Mouse (Mus musculus): Measurements from ENCODE around the gene Kmt5a. TPM values are rescaled to one million over a fixed set of nuclear protein-coding genes. Genes with fewer than 3 reads are reported as not detected.

Kmt5a gene
- total RNA-seq, 1 experiment: 62.6 TPM

DNA sequence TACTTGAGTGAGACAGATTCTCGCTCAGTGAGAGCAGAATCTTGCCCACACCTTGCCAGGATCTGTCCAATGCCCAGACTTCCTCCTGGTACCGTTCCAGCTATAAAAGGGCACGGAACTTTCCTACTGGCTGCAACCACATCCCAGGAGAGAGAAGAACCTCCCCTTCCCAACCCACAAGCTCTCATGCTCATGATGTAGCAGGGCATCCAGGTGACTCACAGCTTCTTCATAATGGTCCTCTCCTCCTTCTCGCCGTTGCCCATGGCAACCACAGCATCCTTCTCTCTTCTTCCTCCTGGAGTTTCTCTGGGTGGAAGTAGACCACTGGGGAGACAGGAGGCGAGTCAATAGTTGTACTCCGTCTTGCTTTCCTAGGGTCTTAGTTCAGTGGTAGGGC, 28.6 kb downstream of the Kmt5a start:
- Histone ChIP-seq H3K36me3 (ENCODE audit: control insufficient read depth, insufficient read depth, low read length, poor library complexity, severe bottlenecking) (peaks cover 6% of the 10 kb centered on the region; the same call in 1 of the 2 replicates), H3K9me3 (ENCODE audit: control insufficient read depth, insufficient read depth, low read depth, low read length) (no peaks in the 10 kb centered on the region), H3K4me1 (ENCODE audit: control insufficient read depth in 2 of 2, insufficient read depth in 2 of 2, low read length in 2 of 2, poor library complexity in 1 of 2) (no peaks in the 10 kb centered on the region; a peak in 1 of 4 replicates), H3K9ac (ENCODE audit: insufficient read depth, low read depth, low read length, poor library complexity, severe bottlenecking) (no peak overlapping the region), H3K4me3 (ENCODE audit: insufficient read depth in 1 of 2, low read depth in 1 of 2, low read length in 2 of 2, poor library complexity in 1 of 2, severe bottlenecking in 1 of 2) (no peak overlapping the region), H3K27ac (ENCODE audit: insufficient read depth, low read depth, low read length, poor library complexity, severe bottlenecking) (no peak overlapping the region)
- no peak for TF ChIP-seq CHD2 (IDR thresholded peaks at IDR 0.05; ENCODE audit: low read depth, low read length)
- no peak for TF ChIP-seq ZC3H11A (IDR thresholded peaks at IDR 0.05; ENCODE audit: borderline replicate concordance, low read depth, low read length)
- no peak for TF ChIP-seq MAFK (IDR thresholded peaks at IDR 0.05; ENCODE audit: insufficient read depth, low read depth, low read length)
- TF ChIP-seq HCFC1 (IDR thresholded peaks at IDR 0.05; ENCODE audit: borderline replicate concordance, insufficient read depth, low read length): no peak
- TF ChIP-seq ZNF384 (IDR thresholded peaks at IDR 0.05; ENCODE audit: low read depth, low read length): no peak
- DNase-seq (ENCODE audit: low read depth, low spot score): no peak
- in situ Hi-C loops (cut with MboI; ENCODE audit: low sequenced_read_pairs in 2 of 2, unreplicated experiment in 2 of 2): no loop called here

DNA sequence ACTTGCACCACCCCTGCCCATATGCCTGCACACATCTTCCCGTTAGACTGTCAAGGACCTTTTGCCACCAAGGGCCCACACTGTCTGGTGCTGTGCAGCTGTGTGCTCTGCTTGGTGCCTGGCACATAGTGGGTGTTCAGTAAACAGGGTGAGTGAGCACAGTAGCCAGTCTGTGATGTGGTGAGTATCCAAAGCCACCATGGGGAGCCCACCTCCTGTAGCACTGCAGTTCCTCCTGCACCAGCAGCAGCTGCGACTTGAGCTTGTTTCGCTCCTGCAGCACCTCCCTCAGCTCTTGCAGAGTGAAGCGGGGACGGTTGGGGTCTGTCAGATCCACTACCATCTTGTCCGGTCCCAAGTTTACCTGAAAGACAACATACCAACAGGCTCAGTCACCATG, 29.8 kb downstream of the Kmt5a start:
- in situ Hi-C loops (cut with MboI; ENCODE audit: low sequenced_read_pairs in 2 of 2, unreplicated experiment in 2 of 2): no loop called here
- Histone ChIP-seq H3K9me3 (ENCODE audit: control insufficient read depth, insufficient read depth, low read depth, low read length) (no peaks in the 10 kb centered on the region), H3K9ac (ENCODE audit: insufficient read depth, low read depth, low read length, poor library complexity, severe bottlenecking) (no peak overlapping the region), H3K36me3 (ENCODE audit: control insufficient read depth, insufficient read depth, low read length, poor library complexity, severe bottlenecking) (peaks cover 4% of the 10 kb centered on the region; the same call in 1 of the 2 replicates), H3K4me3 (ENCODE audit: insufficient read depth in 1 of 2, low read depth in 1 of 2, low read length in 2 of 2, poor library complexity in 1 of 2, severe bottlenecking in 1 of 2) (no peak overlapping the region), H3K4me1 (ENCODE audit: control insufficient read depth in 2 of 2, insufficient read depth in 2 of 2, low read length in 2 of 2, poor library complexity in 1 of 2) (no peaks in the 10 kb centered on the region), H3K27ac (ENCODE audit: insufficient read depth, low read depth, low read length, poor library complexity, severe bottlenecking) (no peak overlapping the region)
- TF ChIP-seq MAFK (IDR thresholded peaks at IDR 0.05; ENCODE audit: insufficient read depth, low read depth, low read length) (no peak), CHD2 (IDR thresholded peaks at IDR 0.05; ENCODE audit: low read depth, low read length) (no peak), ZC3H11A (IDR thresholded peaks at IDR 0.05; ENCODE audit: borderline replicate concordance, low read depth, low read length) (no peak), HCFC1 (IDR thresholded peaks at IDR 0.05; ENCODE audit: borderline replicate concordance, insufficient read depth, low read length) (no peak), ZNF384 (IDR thresholded peaks at IDR 0.05; ENCODE audit: low read depth, low read length) (no peak)
- no peak for DNase-seq (ENCODE audit: low read depth, low spot score)

DNA sequence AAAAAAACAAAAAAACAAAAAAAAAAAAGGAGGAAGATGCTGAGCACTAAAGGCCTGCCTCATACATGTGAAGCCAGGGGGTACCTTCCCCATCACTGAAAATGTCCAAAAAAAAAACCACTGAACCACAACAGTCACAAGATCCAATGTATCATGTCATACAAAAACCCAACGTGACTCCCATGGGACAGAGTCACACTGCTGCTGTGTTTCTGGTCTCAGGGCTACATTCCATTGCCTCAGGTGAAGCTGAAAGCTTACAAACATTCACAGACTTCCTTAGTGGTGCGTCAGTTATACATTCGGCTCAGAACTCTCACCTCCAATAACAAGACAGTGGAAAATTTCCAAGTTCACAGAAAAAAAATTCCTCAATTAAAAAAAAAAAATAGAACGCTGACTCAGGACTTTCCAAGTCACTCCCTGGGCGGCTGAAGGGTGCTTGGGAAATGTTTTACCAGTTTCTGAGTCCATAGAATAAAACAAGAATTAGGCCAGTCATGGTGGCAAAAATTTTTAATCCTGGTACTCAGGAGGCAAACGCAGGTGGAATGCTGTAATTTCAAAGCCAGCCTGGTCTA, 31.0 kb downstream of the Kmt5a start:
- H3K4me3 ChIP-seq (ENCODE audit: insufficient read depth in 1 of 2, low read depth in 1 of 2, low read length in 2 of 2, poor library complexity in 1 of 2, severe bottlenecking in 1 of 2): no peak overlapping the region
- H3K36me3 ChIP-seq (ENCODE audit: control insufficient read depth, insufficient read depth, low read length, poor library complexity, severe bottlenecking): peaks cover 4% of the 10 kb centered on the region; the same call in 1 of the 2 replicates
- in situ Hi-C loops (cut with MboI; ENCODE audit: low sequenced_read_pairs in 2 of 2, unreplicated experiment in 2 of 2): no loop called here
- no peaks in the 10 kb centered on the region for H3K9me3 ChIP-seq (ENCODE audit: control insufficient read depth, insufficient read depth, low read depth, low read length)
- DNase-seq (ENCODE audit: low read depth, low spot score): no peak
- peak; percentile 54 for TF ChIP-seq MAFK (IDR thresholded peaks at IDR 0.05; ENCODE audit: insufficient read depth, low read depth, low read length)
- no peak for TF ChIP-seq ZC3H11A (IDR thresholded peaks at IDR 0.05; ENCODE audit: borderline replicate concordance, low read depth, low read length)
- H3K27ac ChIP-seq (ENCODE audit: insufficient read depth, low read depth, low read length, poor library complexity, severe bottlenecking): no peak overlapping the region
- H3K4me1 ChIP-seq (ENCODE audit: control insufficient read depth in 2 of 2, insufficient read depth in 2 of 2, low read length in 2 of 2, poor library complexity in 1 of 2): no peaks in the 10 kb centered on the region
- no peak overlapping the region for H3K9ac ChIP-seq (ENCODE audit: insufficient read depth, low read depth, low read length, poor library complexity, severe bottlenecking)

DNA sequence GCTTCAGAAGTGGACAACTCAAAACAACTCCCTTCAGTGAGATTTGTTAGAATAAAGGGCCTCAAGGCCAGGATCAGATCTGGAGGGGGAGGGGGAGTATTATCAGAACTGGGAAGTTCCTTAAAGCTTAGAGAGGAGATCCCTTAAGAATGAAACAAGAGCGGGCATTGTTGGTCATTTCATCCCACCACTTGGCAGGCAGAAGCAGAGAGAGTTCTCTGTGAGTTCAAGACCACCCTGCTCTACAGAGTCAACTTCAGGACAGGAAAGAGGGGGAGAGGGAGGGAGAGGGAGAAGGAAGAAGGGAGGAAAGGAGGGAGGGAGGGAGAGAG, 39.1 kb downstream of the Kmt5a start:
- no peak for DNase-seq (ENCODE audit: low read depth, low spot score)
- no peak overlapping the region for H3K4me3 ChIP-seq (ENCODE audit: insufficient read depth in 1 of 2, low read depth in 1 of 2, low read length in 2 of 2, poor library complexity in 1 of 2, severe bottlenecking in 1 of 2)
- no peak overlapping the region for H3K27ac ChIP-seq (ENCODE audit: insufficient read depth, low read depth, low read length, poor library complexity, severe bottlenecking)
- 0 out of 4 replicates have a peak, but pooled peaks cover 0 to 3% of the 10 kb centered on the region in 2 experiments for H3K4me1 ChIP-seq (ENCODE audit: control insufficient read depth in 2 of 2, insufficient read depth in 2 of 2, low read length in 2 of 2, poor library complexity in 1 of 2)
- H3K9me3 ChIP-seq (ENCODE audit: control insufficient read depth, insufficient read depth, low read depth, low read length): no peaks in the 10 kb centered on the region
- no peak overlapping the region for H3K9ac ChIP-seq (ENCODE audit: insufficient read depth, low read depth, low read length, poor library complexity, severe bottlenecking)
- TF ChIP-seq CHD2 (IDR thresholded peaks at IDR 0.05; ENCODE audit: low read depth, low read length) (no peak), ZC3H11A (IDR thresholded peaks at IDR 0.05; ENCODE audit: borderline replicate concordance, low read depth, low read length) (no peak), HCFC1 (IDR thresholded peaks at IDR 0.05; ENCODE audit: borderline replicate concordance, insufficient read depth, low read length) (no peak), ZNF384 (IDR thresholded peaks at IDR 0.05; ENCODE audit: low read depth, low read length) (no peak), MAFK (IDR thresholded peaks at IDR 0.05; ENCODE audit: insufficient read depth, low read depth, low read length) (no peak)
- in situ Hi-C loops (cut with MboI; ENCODE audit: low sequenced_read_pairs in 2 of 2, unreplicated experiment in 2 of 2): no loop called here
- no peaks in the 10 kb centered on the region for H3K36me3 ChIP-seq (ENCODE audit: control insufficient read depth, insufficient read depth, low read length, poor library complexity, severe bottlenecking)

DNA sequence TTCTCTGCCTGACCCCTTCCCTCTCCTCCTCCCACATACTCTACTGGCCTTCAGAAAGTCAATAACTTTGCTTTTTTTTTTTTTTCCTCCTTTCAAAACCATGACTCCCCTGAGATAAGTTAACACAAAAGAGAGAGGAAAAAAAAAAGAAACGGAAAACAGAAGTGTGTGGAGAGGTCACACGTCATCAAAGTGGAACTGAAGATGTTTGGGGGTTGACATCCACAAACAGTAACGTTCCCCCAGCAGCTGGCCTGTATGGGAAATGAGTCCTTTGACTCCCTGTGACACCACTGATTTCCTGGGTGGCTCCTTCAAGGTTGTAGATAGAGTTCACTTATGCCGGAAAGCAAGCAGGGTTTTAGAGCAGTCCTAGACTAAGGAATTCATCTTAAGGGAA, 40.4 kb downstream of the Kmt5a start:
- Histone ChIP-seq H3K9me3 (ENCODE audit: control insufficient read depth, insufficient read depth, low read depth, low read length) (no peaks in the 10 kb centered on the region), H3K36me3 (ENCODE audit: control insufficient read depth, insufficient read depth, low read length, poor library complexity, severe bottlenecking) (no peaks in the 10 kb centered on the region), H3K27ac (ENCODE audit: insufficient read depth, low read depth, low read length, poor library complexity, severe bottlenecking) (no peak overlapping the region), H3K4me1 (ENCODE audit: control insufficient read depth in 2 of 2, insufficient read depth in 2 of 2, low read length in 2 of 2, poor library complexity in 1 of 2) (0 out of 4 replicates have a peak, but pooled peaks cover 0 to 3% of the 10 kb centered on the region in 2 experiments), H3K9ac (ENCODE audit: insufficient read depth, low read depth, low read length, poor library complexity, severe bottlenecking) (no peak overlapping the region), H3K4me3 (ENCODE audit: insufficient read depth in 1 of 2, low read depth in 1 of 2, low read length in 2 of 2, poor library complexity in 1 of 2, severe bottlenecking in 1 of 2) (no peak overlapping the region)
- no peak for DNase-seq (ENCODE audit: low read depth, low spot score)
- no peak for TF ChIP-seq HCFC1 (IDR thresholded peaks at IDR 0.05; ENCODE audit: borderline replicate concordance, insufficient read depth, low read length)
- no peak for TF ChIP-seq ZC3H11A (IDR thresholded peaks at IDR 0.05; ENCODE audit: borderline replicate concordance, low read depth, low read length)
- in situ Hi-C loops (cut with MboI; ENCODE audit: low sequenced_read_pairs in 2 of 2, unreplicated experiment in 2 of 2): no loop called here
